Mouse (Mus musculus) hindbrain, embryonic 11.5 days (tissue): ENCODE data around the gene Cip2a. TPM values are rescaled to one million over a fixed set of nuclear protein-coding genes. Genes with fewer than 3 reads are reported as not detected.

ENCODE experiments used
- ATAC-seq: fragments of 200-750 bp; cut with Nextera tagmentation; 2 replicates; pipeline ENCODE4 v1.8.0; 2017; ENCODE audit warnings: mild to moderate bottlenecking, moderate TSS enrichment, moderate library complexity; ENCODE audit not compliant: low FRiP score
- DNase-seq: peaks from one replicate; pipeline ENCODE4 v3.0.0-alpha.2; 2015; ENCODE audit warnings: low spot score
- H3K27ac ChIP-seq: fragments of 300-500 bp; sonication (generic); 2 replicates; pipeline ENCODE4 v1.5.1; 2014; ENCODE audit warnings: mild to moderate bottlenecking, low read depth, low read length
- H3K27me3 ChIP-seq: fragments of 300-500 bp; sonication (generic); 2 replicates; pipeline ENCODE4 v1.6.1; 2014; ENCODE audit warnings: mild to moderate bottlenecking, low read length, moderate library complexity, mixed read lengths; ENCODE audit not compliant: control insufficient read depth, insufficient read depth
- H3K36me3 ChIP-seq: fragments of 300-500 bp; sonication (generic); 2 replicates; pipeline ENCODE4 v1.6.1; 2014; ENCODE audit warnings: mild to moderate bottlenecking, low read length, moderate library complexity, mixed read lengths; ENCODE audit not compliant: control insufficient read depth, insufficient read depth
- H3K4me1 ChIP-seq: fragments of 300-500 bp; sonication (generic); replicated peaks from 2 replicates; pipeline ENCODE4 v1.6.1; 2014; ENCODE audit warnings: low read length, mixed read lengths; ENCODE audit not compliant: control insufficient read depth, insufficient read depth
- H3K4me2 ChIP-seq: fragments of 300-500 bp; sonication (generic); replicated peaks from 2 replicates; pipeline ENCODE4 v1.6.1; 2014; ENCODE audit warnings: mild to moderate bottlenecking, low read depth, low read length
- H3K4me3 ChIP-seq: fragments of 300-500 bp; sonication (generic); 2 replicates; pipeline ENCODE4 v1.5.1; 2014; ENCODE audit warnings: low read depth, low read length
- H3K9ac ChIP-seq: fragments of 300-500 bp; sonication (generic); 2 replicates; pipeline ENCODE4 v1.6.1; 2014; ENCODE audit warnings: low read depth, low read length
- H3K9me3 ChIP-seq: fragments of 300-500 bp; sonication (generic); 2 replicates; pipeline ENCODE4 v1.6.1; 2016; ENCODE audit warnings: low read length; ENCODE audit not compliant: control insufficient read depth
- whole genome bisulfite sequencing: fragments of 180-500 bp; shearing (Covaris S2); extraction: QIAGEN DNeasy Blood & Tissue Kit; methylation state at CpG from one replicate; pipeline ENCODE4 v1.1.7; 2014; 5-methylcytosine and 5-hydroxymethylcytosine counted together
- polyA plus RNA-seq: library from polyadenylated mRNA; unstranded; fragments of >200 nt; fragmentation: Nextera tagmentation; extraction: Ambion mirVana; gene quantifications from 2 replicates; pipeline ENCODE4 v1.2.1, GENCODE M21; 2014

Gene Cip2a
- polyA plus RNA-seq: 44.3 and 44.5 TPM in 2 replicates

- H3K4me2 ChIP-seq: peak within 1 kb of the TSS; percentile 71
- H3K9me3 ChIP-seq: no peaks in the 10 kb centered on the region
- DNase-seq (peak; percentile 94), ATAC-seq (peak; percentile 99)
- H3K9ac ChIP-seq: peak within 1 kb of the TSS; percentile 85
- H3K27me3 ChIP-seq: no peaks in the 10 kb centered on the region
- peak within 1 kb of the TSS; percentile 67 for H3K4me3 ChIP-seq
- under 1% methylated on average over 73 of the region's 74 CpGs for WGBS
- peak within 1 kb of the TSS; percentile 91 for H3K27ac ChIP-seq
- no peaks in the 10 kb centered on the region for H3K36me3 ChIP-seq
- H3K4me1 ChIP-seq: peaks cover 2% of the 10 kb centered on the region; the same call in 1 of the 2 replicates
These were observed at the start of gene Cip2a, which contains the start of gene Dzip3 for GRCm38 (mm10) chr16:48993559-48994342. Gene Cip2a, plus strand, starts transcription at chr16:48994185. Gene Dzip3, minus strand, starts transcription at chr16:48994165.

- no peaks in the 10 kb centered on the region for H3K27me3 ChIP-seq
- no peak overlapping the region for H3K27ac ChIP-seq
- 95% methylated on average over 2 of the region's 2 CpGs for WGBS
- ATAC-seq: no peak
- no peak overlapping the region for H3K4me2 ChIP-seq
- no peak for DNase-seq
- no peaks in the 10 kb centered on the region for H3K9me3 ChIP-seq
- H3K36me3 ChIP-seq: 0 out of 2 replicates have a peak, but pooled peaks cover 3% of the 10 kb centered on the region
- no peaks in the 10 kb centered on the region for H3K4me1 ChIP-seq
- H3K4me3 ChIP-seq: no peak overlapping the region
- no peak overlapping the region for H3K9ac ChIP-seq
These were observed 21.0 kb upstream of the Cip2a start for GRCm38 (mm10) chr16:48972996-48973395.

- Histone ChIP-seq H3K27ac (no peak overlapping the region), H3K4me2 (no peak overlapping the region), H3K9me3 (no peaks in the 10 kb centered on the region), H3K4me1 (no peaks in the 10 kb centered on the region), H3K27me3 (no peaks in the 10 kb centered on the region), H3K9ac (no peak overlapping the region), H3K36me3 (peaks cover 6% of the 10 kb centered on the region; the same call in 1 of the 2 replicates), H3K4me3 (no peak overlapping the region)
- ATAC-seq: no peak
- DNase-seq: peak; percentile 19
- 98% methylated on average over 1 of the region's 1 CpGs for WGBS
These were observed 20.4 kb upstream of the Cip2a start for GRCm38 (mm10) chr16:48973548-48973947.

GRCm38 (mm10) chr16:48979965-48980364, 14.0 kb upstream of the Cip2a start:
- H3K9me3 ChIP-seq: no peaks in the 10 kb centered on the region
- DNase-seq: no peak
- peaks cover 5% of the 10 kb centered on the region; the same call in 1 of the 2 replicates for H3K36me3 ChIP-seq
- H3K27ac ChIP-seq: no peak overlapping the region
- H3K4me2 ChIP-seq: no peak overlapping the region
- H3K4me1 ChIP-seq: no peaks in the 10 kb centered on the region
- H3K4me3 ChIP-seq: no peak overlapping the region
- ATAC-seq: no peak
- no peaks in the 10 kb centered on the region for H3K27me3 ChIP-seq
- H3K9ac ChIP-seq: no peak overlapping the region

DNA sequence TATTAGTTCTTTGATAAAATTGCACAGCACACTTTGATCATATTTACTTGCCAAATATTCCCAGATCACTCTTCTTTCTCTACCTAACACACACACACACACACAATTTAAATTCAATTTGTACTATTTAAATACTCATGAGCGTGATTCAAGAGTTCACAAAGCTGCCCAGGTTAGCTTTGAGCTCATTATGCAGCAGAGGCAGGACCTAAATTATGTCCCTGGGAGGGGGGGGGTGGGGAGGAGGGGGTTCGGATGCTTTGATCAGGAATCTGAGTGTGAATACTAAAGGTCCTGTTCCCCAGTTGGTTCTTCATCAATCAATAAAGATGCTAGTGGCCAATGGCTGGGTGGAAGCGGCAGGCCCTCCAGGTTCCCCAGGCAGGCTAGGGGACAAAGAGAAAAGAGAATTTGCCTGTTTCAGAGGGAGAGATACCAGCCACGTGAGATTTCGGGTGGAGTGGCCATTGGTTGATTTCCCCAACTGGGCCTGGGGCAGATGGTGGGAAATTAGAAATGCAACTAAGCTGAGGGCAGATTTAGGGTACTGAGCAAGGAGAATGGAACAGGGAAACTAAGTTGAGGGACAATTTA, 8.9 kb upstream of the Cip2a start:
- Histone ChIP-seq H3K27me3 (no peaks in the 10 kb centered on the region), H3K36me3 (no peaks in the 10 kb centered on the region), H3K9ac (no peak overlapping the region), H3K27ac (no peak overlapping the region), H3K4me1 (no peaks in the 10 kb centered on the region), H3K4me3 (no peak overlapping the region), H3K9me3 (no peaks in the 10 kb centered on the region), H3K4me2 (no peak overlapping the region)
- ATAC-seq (no peak), DNase-seq (no peak)
- 59% methylated on average over 5 of the region's 5 CpGs for WGBS

DNA sequence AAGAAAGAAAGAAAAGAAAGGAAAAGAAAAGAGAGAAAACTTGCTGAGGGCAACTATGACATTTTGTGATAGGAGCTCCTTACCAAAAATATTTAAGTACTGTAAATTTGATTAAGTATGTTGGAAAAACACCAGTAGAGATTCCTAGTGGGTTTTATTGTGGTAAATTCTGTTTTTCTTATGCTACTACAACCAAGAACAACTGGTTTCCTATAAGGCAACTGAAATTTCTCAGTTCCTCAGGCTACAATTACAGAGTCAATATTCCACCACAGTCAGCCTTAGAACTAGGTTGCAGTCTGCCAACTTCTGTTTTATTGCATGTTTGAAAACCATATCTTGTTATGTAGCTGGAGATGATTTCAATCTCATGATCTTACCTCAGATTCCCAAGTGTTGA, 4.3 kb upstream of the Cip2a start:
- DNase-seq: no peak
- ATAC-seq: no peak
- no peak overlapping the region for H3K4me2 ChIP-seq
- H3K9me3 ChIP-seq: no peaks in the 10 kb centered on the region
- no peak overlapping the region for H3K27ac ChIP-seq
- no peak overlapping the region for H3K4me3 ChIP-seq
- H3K27me3 ChIP-seq: no peaks in the 10 kb centered on the region
- no peaks in the 10 kb centered on the region; the same call in 1 of the 2 replicates for H3K4me1 ChIP-seq
- H3K36me3 ChIP-seq: no peaks in the 10 kb centered on the region
- H3K9ac ChIP-seq: no peak overlapping the region

GRCm38 (mm10) chr16:48992437-48993230, 1.4 kb upstream of the Cip2a start:
- no peak overlapping the region for H3K27ac ChIP-seq
- no peaks in the 10 kb centered on the region for H3K9me3 ChIP-seq
- H3K4me3 ChIP-seq: peak overlapping the region; percentile 67
- peak overlapping the region; percentile 54 for H3K4me2 ChIP-seq
- WGBS: 40% methylated on average over 10 of the region's 10 CpGs
- H3K9ac ChIP-seq: peak overlapping the region; percentile 85
- DNase-seq (peak; percentile 25), ATAC-seq (no peak)
- peaks cover 2% of the 10 kb centered on the region; the same call in 1 of the 2 replicates for H3K4me1 ChIP-seq
- H3K27me3 ChIP-seq: no peaks in the 10 kb centered on the region
- H3K36me3 ChIP-seq: no peaks in the 10 kb centered on the region

- H3K27ac ChIP-seq: peak overlapping the region; percentile 91; the same call in 1 of the 2 replicates
- no peak for DNase-seq
- H3K4me3 ChIP-seq: peak overlapping the region; percentile 67
- no peaks in the 10 kb centered on the region for H3K9me3 ChIP-seq
- 3% methylated on average over 9 of the region's 9 CpGs for WGBS
- peak overlapping the region; percentile 54 for H3K4me2 ChIP-seq
- ATAC-seq: no peak
- H3K4me1 ChIP-seq: peaks cover 2% of the 10 kb centered on the region; the same call in 1 of the 2 replicates
- no peaks in the 10 kb centered on the region for H3K36me3 ChIP-seq
- no peaks in the 10 kb centered on the region for H3K27me3 ChIP-seq
- H3K9ac ChIP-seq: peak overlapping the region; percentile 85
These were observed 790 bp upstream of the Cip2a start for GRCm38 (mm10) chr16:48993231-48993558.
